Mouse (Mus musculus) neural tube, embryonic 11.5 days (tissue): ENCODE results near the gene Samd7. TPM values are rescaled to one million over a fixed set of nuclear protein-coding genes. Genes with fewer than 3 reads are reported as not detected.

ENCODE experiments used
- ATAC-seq: fragments of 200-750 bp; cut with Nextera tagmentation; 2 replicates; pipeline ENCODE4 v1.8.0; 2017; ENCODE audit warnings: moderate number of reproducible peaks, mild to moderate bottlenecking, moderate TSS enrichment, moderate library complexity; ENCODE audit not compliant: insufficient read depth, low FRiP score, low TSS enrichment
- DNase-seq: peaks from one replicate; pipeline ENCODE4 v3.0.0-alpha.2; 2015; ENCODE audit warnings: low spot score
- H3K27ac ChIP-seq: fragments of 300-500 bp; sonication (generic); 2 replicates; pipeline ENCODE4 v1.5.1; 2014; ENCODE audit warnings: low read depth, mild to moderate bottlenecking, low read length
- H3K27me3 ChIP-seq: fragments of 300-500 bp; sonication (generic); 2 replicates; pipeline ENCODE4 v1.6.1; 2014; ENCODE audit warnings: mild to moderate bottlenecking, low read length, mixed read lengths; ENCODE audit not compliant: control insufficient read depth, insufficient read depth
- H3K36me3 ChIP-seq: fragments of 300-500 bp; sonication (generic); 2 replicates; pipeline ENCODE4 v1.6.1; 2014; ENCODE audit warnings: mild to moderate bottlenecking, low read length, moderate library complexity, mixed read lengths; ENCODE audit not compliant: control insufficient read depth, insufficient read depth
- H3K4me1 ChIP-seq: fragments of 300-500 bp; sonication (generic); 2 replicates; pipeline ENCODE4 v1.6.1; 2014; ENCODE audit warnings: low read length, mixed read lengths; ENCODE audit not compliant: control insufficient read depth, insufficient read depth
- H3K4me2 ChIP-seq: fragments of 300-500 bp; sonication (generic); 2 replicates; pipeline ENCODE4 v1.6.1; 2014; ENCODE audit warnings: low read depth, mild to moderate bottlenecking, moderate library complexity
- H3K4me3 ChIP-seq: fragments of 300-500 bp; sonication (generic); 2 replicates; pipeline ENCODE4 v1.5.1; 2014; ENCODE audit warnings: low read depth, low read length
- H3K9ac ChIP-seq: fragments of 300-500 bp; sonication (generic); 2 replicates; pipeline ENCODE4 v1.6.1; 2014; ENCODE audit warnings: mild to moderate bottlenecking, low read length
- H3K9me3 ChIP-seq: fragments of 300-500 bp; sonication (generic); 2 replicates; pipeline ENCODE4 v1.6.1; 2016; ENCODE audit warnings: low read length; ENCODE audit not compliant: control insufficient read depth
- WGBS: fragments of 180-500 bp; shearing (Covaris S2); extraction: QIAGEN DNeasy Blood & Tissue Kit; methylation state at CpG from one replicate; pipeline ENCODE4 v1.1.7; 2014; 5-methylcytosine and 5-hydroxymethylcytosine counted together
- polyA plus RNA-seq: library from polyadenylated mRNA; unstranded; fragments of >200 nt; fragmentation: Nextera tagmentation; extraction: Ambion mirVana; gene quantifications from 2 replicates; pipeline ENCODE4 v1.2.1, GENCODE M21; 2014

The Samd7 gene
- polyA plus RNA-seq, 1 experiment from 2014 or later: not detected

DNA sequence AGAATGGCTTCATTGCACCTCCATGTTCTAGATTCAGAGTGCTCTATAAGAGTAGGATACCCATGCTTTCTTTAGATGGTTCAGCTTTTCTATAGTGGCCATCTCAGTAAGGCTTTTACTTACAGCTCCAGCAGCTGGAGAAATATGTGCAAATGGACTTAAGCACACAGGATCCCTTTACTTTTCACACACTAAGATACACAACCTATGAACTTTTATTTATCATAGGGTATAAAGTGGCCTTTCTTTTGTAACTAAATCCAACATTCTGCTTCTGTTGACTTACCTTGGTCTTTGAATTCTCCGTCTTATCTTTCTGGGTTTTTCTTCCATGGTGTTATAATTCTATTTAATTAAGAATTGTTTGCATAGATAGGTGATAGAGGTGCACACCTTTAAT lies 25.5 kb downstream of the Samd7 start:
- H3K9ac ChIP-seq: no peak overlapping the region
- no peak for ATAC-seq
- H3K4me2 ChIP-seq: no peak overlapping the region
- H3K27ac ChIP-seq: no peak overlapping the region
- 95% methylated on average over 1 of the region's 1 CpGs for WGBS
- no peak overlapping the region for H3K4me3 ChIP-seq
- H3K9me3 ChIP-seq: no peaks in the 10 kb centered on the region
- DNase-seq: no peak
- H3K4me1 ChIP-seq: no peaks in the 10 kb centered on the region
- no peaks in the 10 kb centered on the region for H3K36me3 ChIP-seq
- no peaks in the 10 kb centered on the region for H3K27me3 ChIP-seq

DNA sequence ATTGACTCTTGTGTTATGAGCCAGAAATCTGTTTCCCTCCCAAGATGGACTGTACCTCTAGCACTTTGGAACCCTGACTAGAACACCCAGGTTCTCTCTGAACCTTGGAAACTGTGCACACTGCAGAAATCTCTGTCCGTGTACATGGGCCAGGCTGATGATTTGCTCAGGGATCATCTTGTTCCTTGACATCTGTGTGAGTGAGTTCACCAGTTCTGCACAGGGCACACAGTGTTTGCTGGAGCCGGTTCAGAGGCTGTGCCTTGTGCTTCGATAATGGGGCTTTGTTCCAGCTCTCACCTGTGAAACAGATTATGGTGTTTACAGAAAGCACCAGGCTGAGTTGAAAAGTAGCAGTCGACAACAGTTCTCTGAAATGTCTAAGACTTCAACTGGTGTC lies 26.5 kb downstream of the Samd7 start:
- no peaks in the 10 kb centered on the region for H3K27me3 ChIP-seq
- no peaks in the 10 kb centered on the region for H3K36me3 ChIP-seq
- no peaks in the 10 kb centered on the region for H3K9me3 ChIP-seq
- no peak overlapping the region for H3K4me2 ChIP-seq
- H3K27ac ChIP-seq: no peak overlapping the region
- no peaks in the 10 kb centered on the region for H3K4me1 ChIP-seq
- ATAC-seq (no peak), DNase-seq (no peak)
- H3K4me3 ChIP-seq: no peak overlapping the region
- no peak overlapping the region for H3K9ac ChIP-seq
- WGBS: 69% methylated on average over 4 of the region's 4 CpGs

DNA sequence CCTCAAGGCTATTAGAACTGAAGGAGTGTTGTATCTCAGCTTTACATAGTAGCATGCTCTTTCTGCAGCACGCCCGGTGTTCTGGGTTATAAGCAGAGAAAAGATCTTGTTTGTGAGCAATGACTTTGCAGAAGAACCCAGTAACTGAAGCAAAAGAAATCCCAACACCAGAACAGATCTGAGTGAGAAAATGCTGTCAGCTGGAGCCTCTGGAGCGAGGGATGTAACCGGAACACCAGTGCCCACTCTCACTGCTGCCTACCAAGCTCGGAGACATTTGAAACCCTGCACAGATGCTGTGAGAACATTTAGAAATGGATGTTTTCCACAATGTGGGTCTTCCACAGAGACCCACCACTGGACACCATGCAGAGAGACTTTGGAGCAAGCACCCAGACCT lies 28.6 kb downstream of the Samd7 start:
- Histone ChIP-seq H3K4me1 (no peaks in the 10 kb centered on the region), H3K36me3 (no peaks in the 10 kb centered on the region), H3K4me2 (no peak overlapping the region), H3K27ac (no peak overlapping the region), H3K27me3 (no peaks in the 10 kb centered on the region), H3K9ac (no peak overlapping the region), H3K9me3 (no peaks in the 10 kb centered on the region), H3K4me3 (no peak overlapping the region)
- no peak for DNase-seq
- no peak for ATAC-seq
- 92% methylated on average over 5 of the region's 5 CpGs for WGBS

DNA sequence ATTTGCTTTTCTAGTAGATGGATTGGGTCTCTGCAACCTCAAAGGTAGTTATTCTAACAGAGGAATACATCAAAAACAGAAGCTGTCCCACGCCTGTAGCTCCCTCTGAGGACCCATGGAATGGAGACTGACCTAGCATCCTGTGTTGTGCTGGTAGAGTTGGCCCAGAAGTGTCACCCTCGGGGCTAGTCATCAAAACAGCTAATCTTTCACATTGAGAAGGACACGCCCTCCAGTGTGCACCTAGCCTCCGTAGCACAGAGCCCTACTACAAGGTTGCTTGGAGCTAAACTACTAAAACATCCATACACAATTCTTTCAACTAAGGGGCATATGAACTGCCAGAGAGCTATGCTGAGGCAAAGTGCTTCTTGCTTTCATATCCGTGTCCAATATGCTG lies 31.9 kb downstream of the Samd7 start:
- Histone ChIP-seq H3K4me2 (no peak overlapping the region), H3K4me1 (no peaks in the 10 kb centered on the region), H3K27me3 (no peaks in the 10 kb centered on the region), H3K27ac (no peak overlapping the region), H3K9me3 (no peaks in the 10 kb centered on the region), H3K36me3 (no peaks in the 10 kb centered on the region), H3K9ac (no peak overlapping the region), H3K4me3 (no peak overlapping the region)
- DNase-seq (no peak), ATAC-seq (no peak)
- WGBS: 74% methylated on average over 5 of the region's 5 CpGs

DNA sequence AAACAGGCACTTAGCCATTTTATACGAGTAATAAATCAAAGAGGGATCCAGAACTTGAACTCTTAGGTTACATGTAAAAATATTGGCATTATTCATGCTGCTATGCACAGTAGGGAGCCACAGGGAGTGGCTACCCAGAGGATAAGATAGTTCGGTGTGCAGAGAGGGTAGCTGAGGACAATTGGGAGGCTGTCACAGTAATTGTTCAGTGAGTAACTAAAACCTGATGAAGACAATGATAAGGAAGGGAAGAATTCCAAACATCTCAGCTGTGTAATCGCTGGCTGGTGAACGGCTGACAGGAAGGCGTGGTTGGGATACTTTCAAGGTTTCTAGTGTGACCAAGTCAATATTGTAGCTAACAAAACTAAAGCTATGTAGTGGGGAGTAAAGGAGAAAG lies 42.4 kb downstream of the Samd7 start:
- WGBS: 37% methylated on average over 5 of the region's 5 CpGs
- Histone ChIP-seq H3K4me3 (no peak overlapping the region), H3K9me3 (no peaks in the 10 kb centered on the region), H3K4me1 (peaks cover 3% of the 10 kb centered on the region; the same call in 1 of the 2 replicates), H3K9ac (no peak overlapping the region), H3K4me2 (no peak overlapping the region), H3K27ac (no peak overlapping the region), H3K27me3 (no peaks in the 10 kb centered on the region), H3K36me3 (no peaks in the 10 kb centered on the region)
- ATAC-seq: no peak
- no peak for DNase-seq

DNA sequence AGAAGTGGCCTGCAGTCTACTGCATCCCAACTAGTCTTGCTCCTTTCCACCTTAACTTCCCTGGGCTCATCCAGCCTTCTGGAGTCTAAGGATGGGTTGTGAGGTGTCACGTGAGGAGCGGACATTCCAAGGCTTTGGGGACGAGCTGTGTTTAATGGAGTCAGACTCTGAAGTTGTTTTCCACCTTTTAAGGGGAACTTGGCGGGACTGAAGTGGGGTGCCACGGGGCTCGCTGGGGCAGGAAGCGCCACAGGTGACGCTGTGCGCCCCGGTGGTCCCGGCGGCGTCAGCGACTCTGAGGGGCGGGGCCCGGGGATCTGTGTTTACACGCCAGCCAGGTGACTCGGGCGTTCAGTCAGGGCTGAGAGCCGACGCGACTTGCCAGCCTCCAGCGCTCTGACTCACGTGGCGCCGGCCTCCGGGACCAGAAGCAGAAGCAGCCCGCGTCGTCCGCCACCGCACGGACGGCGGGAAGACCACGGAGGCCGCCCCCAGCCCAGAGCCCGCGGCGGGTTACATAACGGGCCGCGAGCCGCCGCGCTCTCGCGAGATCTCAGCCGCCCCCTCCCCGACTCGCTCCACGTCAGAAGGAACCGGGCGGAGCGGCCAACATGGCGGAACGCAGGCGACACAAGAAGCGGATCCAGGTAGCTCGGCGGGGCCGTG lies 46.8 kb downstream of the Samd7 start, which contains the start of gene Sec62:
TSS of gene Sec62 (plus strand) at position 139 of the 666 bp plus-strand sequence.
- Histone ChIP-seq H3K4me3 (peak within 1 kb of the TSS; percentile 87), H3K9ac (peak within 1 kb of the TSS; percentile 98), H3K36me3 (no peaks in the 10 kb centered on the region), H3K4me1 (peaks cover 3% of the 10 kb centered on the region; the same call in 1 of the 2 replicates), H3K27ac (peak within 1 kb of the TSS; percentile 87), H3K4me2 (peak within 1 kb of the TSS; percentile 46), H3K27me3 (no peaks in the 10 kb centered on the region), H3K9me3 (no peaks in the 10 kb centered on the region)
- peak; percentile 98 for ATAC-seq
- DNase-seq: peak; percentile 95
- WGBS: under 1% methylated on average over 47 of the region's 62 CpGs

DNA sequence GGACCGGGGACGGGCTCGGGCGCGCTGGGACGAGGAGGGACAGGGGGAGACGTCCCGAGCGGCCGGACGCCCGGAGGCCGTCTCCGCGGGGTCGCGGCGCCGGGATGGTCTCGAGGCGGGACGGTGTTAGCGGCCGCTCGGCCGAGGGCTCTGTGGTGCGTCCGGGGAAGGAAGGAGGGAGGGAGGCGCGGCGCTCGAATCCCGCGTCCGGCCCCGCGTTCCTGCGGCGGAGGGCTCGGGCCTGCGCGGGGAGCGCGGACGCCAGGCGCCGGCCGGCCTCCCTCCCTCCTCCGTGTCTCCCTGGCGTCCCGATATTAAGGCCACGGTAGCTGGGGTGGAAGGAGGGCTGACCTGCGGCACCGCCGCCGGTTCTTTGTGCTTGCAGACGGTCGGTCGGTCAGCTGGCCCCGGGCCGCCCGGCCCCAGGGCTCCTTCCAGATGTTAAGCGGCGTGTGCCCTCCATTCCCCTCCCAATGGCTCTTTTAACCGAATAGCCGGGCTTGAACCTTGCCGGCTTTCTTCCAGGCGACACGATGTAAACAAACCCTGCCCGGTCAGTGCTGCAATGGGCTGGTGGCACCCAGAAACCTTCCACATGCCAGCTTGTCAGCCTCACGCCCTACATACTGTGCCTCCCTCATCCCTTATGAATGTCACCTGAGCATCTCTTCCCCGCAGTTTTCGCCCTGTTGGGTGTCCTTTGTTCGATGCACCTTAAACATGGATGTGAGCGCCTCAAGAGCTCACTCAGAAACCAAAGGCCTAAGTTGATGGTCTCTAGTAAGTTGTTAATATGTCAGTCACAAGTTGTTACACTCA lies 47.5 kb downstream of the Samd7 start:
- no peaks in the 10 kb centered on the region for H3K27me3 ChIP-seq
- H3K27ac ChIP-seq: peak overlapping the region; percentile 87
- H3K4me1 ChIP-seq: no peaks in the 10 kb centered on the region; the same call in 1 of the 2 replicates
- no peaks in the 10 kb centered on the region for H3K9me3 ChIP-seq
- peak; percentile 85 for ATAC-seq
- H3K4me3 ChIP-seq: peak overlapping the region; percentile 87
- peak; percentile 58 for DNase-seq
- H3K4me2 ChIP-seq: peak overlapping the region; percentile 46
- no peaks in the 10 kb centered on the region for H3K36me3 ChIP-seq
- H3K9ac ChIP-seq: peak overlapping the region; percentile 98
- 0% methylated on average over 57 of the region's 75 CpGs for WGBS

DNA sequence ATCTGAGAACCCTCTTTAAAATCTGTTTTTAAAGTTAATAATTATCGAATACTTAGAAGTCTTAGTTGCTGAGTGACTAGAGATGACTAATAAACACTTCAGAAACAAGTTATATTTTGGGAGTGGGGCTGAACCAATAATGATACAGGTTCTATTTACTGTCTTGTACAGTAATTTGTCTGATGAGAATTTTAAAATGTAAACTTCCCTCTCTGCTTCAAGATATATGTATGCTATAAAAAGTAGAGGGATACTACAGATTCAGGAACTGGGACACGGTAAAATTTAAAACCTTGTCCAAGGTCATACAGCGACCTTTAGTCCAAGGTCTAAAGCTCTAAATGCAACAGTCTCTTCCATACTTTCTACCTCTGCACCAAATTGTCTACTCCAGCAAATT lies 56.1 kb downstream of the Samd7 start:
- H3K27ac ChIP-seq: no peak overlapping the region
- H3K9me3 ChIP-seq: no peaks in the 10 kb centered on the region
- H3K9ac ChIP-seq: no peak overlapping the region
- 94% methylated on average over 3 of the region's 3 CpGs for WGBS
- no peak overlapping the region for H3K4me3 ChIP-seq
- DNase-seq: no peak
- ATAC-seq: no peak
- no peak overlapping the region for H3K4me2 ChIP-seq
- H3K27me3 ChIP-seq: no peaks in the 10 kb centered on the region
- no peaks in the 10 kb centered on the region for H3K4me1 ChIP-seq
- peaks cover 5% of the 10 kb centered on the region for H3K36me3 ChIP-seq

DNA sequence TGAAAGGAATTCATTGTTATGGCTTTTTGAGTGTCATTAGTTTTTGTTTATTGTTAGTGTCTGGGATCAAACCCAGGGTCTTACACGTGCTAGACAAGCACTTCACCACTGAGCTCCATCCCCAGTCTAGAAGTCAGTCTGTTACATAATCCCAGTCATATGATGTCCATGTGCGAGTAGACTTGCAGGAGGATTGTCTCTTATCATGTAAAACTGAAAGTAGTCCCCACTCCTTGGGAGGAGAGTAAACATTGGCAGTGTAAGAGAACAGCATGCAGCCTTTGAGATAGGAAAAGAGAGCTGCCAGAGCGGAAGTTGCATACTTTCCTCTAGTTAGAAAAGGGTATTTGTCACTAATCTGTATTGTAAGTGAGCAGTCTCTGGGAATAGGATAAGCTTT lies 66.8 kb downstream of the Samd7 start:
- H3K4me1 ChIP-seq: no peaks in the 10 kb centered on the region
- no peaks in the 10 kb centered on the region for H3K9me3 ChIP-seq
- H3K27me3 ChIP-seq: no peaks in the 10 kb centered on the region

More for the DNA sequence above, 66.8 kb downstream of the Samd7 start:
- no peak for ATAC-seq
- no peak for DNase-seq
- Histone ChIP-seq H3K9ac (no peak overlapping the region), H3K4me2 (no peak overlapping the region), H3K36me3 (peaks cover 8% of the 10 kb centered on the region), H3K4me3 (no peak overlapping the region), H3K27ac (no peak overlapping the region)
- 84% methylated on average over 3 of the region's 3 CpGs for WGBS
